Mouse (Mus musculus) activated CD4-positive, CD25-positive, alpha-beta regulatory T cell, adult 9 weeks (primary cell): Measurements from ENCODE around the gene Setd6. TPM values are rescaled to one million over a fixed set of nuclear protein-coding genes. Genes with fewer than 3 reads are reported as not detected.

ENCODE experiments used
- polyA plus RNA-seq: library from polyadenylated mRNA; unstranded; fragments of 100-300 nt; shearing (Covaris generic); gene quantifications from one replicate; pipeline ENCODE4 v1.2.1, GENCODE M21; 2017

Gene Setd6
- 10.6 TPM for polyA plus RNA-seq

DNA sequence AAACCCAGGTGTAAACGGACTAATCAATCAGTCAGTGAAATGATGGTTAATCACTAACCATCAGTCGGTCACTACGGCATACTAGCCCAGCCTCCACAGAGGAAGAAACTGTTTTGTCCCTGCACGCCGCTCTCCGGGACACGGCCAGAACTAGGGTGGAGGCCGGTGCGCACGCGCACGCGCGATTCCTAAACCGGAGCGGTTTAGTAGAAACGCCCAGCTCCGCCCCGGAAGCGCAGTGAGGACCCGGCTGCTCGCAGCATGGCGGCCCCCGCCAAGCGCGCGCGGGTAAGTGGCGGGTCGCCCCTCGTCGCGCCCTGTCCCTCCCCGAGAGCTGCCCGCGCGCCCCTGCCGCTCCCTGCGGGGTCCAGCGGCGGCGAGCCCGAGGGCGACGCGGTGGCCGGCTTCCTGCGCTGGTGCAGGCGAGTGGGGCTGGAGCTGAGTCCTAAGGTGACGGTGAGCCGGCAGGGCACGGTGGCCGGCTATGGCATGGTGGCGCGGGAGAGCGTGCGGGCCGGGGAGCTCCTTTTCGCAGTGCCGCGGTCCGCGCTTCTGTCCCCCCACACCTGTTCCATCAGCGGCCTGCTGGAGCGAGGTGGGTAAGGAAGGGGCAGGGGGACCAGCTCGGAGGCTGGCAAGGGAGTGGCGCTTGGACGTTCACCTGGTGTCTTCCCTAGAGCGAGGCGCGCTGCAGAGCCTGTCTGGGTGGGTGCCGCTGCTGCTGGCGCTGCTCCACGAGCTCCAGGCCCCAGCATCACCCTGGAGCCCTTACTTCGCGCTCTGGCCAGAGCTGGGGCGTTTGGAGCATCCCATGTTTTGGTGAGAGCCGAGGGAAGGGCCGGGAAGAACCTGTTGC lies at the start of gene Setd6:
Gene Setd6 (plus strand): TSS at position 206 of the 856 bp plus-strand sequence.

DNA sequence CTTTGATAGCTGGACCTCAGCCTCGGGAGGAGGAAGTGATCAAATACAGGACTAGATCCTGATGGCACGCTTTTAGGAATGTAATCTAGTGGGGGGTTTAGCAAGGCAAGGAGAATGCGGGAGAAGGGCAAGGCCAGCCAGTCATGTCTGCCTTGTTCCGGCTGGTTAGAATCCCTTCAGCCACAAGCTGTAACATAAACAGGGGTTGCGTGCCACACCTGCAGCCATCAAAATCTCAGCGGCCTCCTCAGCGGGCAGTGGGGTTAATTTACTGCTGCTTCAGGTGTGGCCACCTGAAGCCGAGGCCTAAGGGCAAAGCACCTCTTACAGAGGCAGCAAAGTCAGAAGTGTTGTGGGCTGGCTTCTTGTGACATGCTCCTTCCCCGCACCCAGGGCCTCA lies 39.0 kb upstream of the Setd6 start, which contains the start of gene Ndrg4:
Gene Ndrg4 (plus strand): TSS at position 350 of the 400 bp plus-strand sequence.

Other genes with a start within 250 kb of the Setd6 start
- 4.2 TPM for gene Csnk2a2, start 225.8 kb upstream of the Setd6 start, polyA plus RNA-seq
- not detected for gene Ccdc113, start 181.8 kb upstream of the Setd6 start, polyA plus RNA-seq
- gene Prss54, start 139.5 kb upstream of the Setd6 start, polyA plus RNA-seq, result not detected
- 11.9 TPM for gene Gins3, start 82.4 kb upstream of the Setd6 start, polyA plus RNA-seq
- 1.2 TPM for gene Ndrg4, start 38.9 kb upstream of the Setd6 start, polyA plus RNA-seq
- 162 TPM for gene Cnot1, start 91.6 kb downstream of the Setd6 start, polyA plus RNA-seq
- gene Sap18b, start 109.5 kb downstream of the Setd6 start, polyA plus RNA-seq, result 188 TPM
- 16.1 TPM for gene Slc38a7, start 137.7 kb downstream of the Setd6 start, polyA plus RNA-seq
- 138 TPM for gene Got2, start 172.7 kb downstream of the Setd6 start, polyA plus RNA-seq